Mouse (Mus musculus): ENCODE measurements around the gene Grip1. TPM values are rescaled to one million over a fixed set of nuclear protein-coding genes. Genes with fewer than 3 reads are reported as not detected.

Grip1 gene
- polyA plus RNA-seq, 1 experiment from 2014 or later = 1.2 TPM

DNA sequence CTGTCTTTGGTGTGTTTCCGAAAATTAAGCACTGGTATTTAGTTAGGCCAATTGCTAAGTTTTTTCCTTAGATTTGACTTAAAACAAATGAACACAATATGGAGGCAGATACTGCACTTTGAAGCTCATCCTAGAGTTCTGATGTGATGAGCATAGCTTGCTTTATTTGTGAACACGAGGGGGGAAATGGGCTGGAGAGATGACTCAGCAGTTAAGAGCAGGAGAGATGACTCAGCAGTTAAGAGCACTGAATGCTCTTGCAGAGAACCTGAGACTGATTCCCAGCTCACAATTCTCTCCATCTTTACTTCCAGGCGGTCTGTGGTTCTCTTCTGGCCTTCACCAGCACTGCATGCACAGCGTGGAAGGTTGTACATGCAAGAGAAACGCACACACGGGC, 273.3 kb downstream of the Grip1 start:
- H3K36me3 ChIP-seq (ENCODE audit: control insufficient read depth, insufficient read depth, low read length) = no peaks in the 10 kb centered on the region
- H3K4me1 ChIP-seq (ENCODE audit: control insufficient read depth, insufficient read depth, low read length) = no peaks in the 10 kb centered on the region
- H3K4me2 ChIP-seq (ENCODE audit: low read depth, low read length) = no peak overlapping the region
- H3K27me3 ChIP-seq (replicated peaks; ENCODE audit: control insufficient read depth, insufficient read depth, low read length) = no peaks in the 10 kb centered on the region
- H3K9ac ChIP-seq (ENCODE audit: low read depth, low read length) = no peak overlapping the region
- ATAC-seq = no peak
- H3K27ac ChIP-seq (ENCODE audit: low read length) = no peak overlapping the region
- H3K9me3 ChIP-seq (ENCODE audit: control insufficient read depth, low read length) = no peaks in the 10 kb centered on the region
- WGBS = 82% methylated on average over 6 of the region's 6 CpGs
- H3K4me3 ChIP-seq (ENCODE audit: low read length) = no peak overlapping the region

GRCm38 (mm10) chr10:119730206-119730605, 276.6 kb downstream of the Grip1 start:
- Histone ChIP-seq H3K9me3 (ENCODE audit: control insufficient read depth, low read length) (no peaks in the 10 kb centered on the region), H3K9ac (ENCODE audit: low read depth, low read length) (no peak overlapping the region), H3K27ac (ENCODE audit: low read length) (no peak overlapping the region), H3K4me2 (ENCODE audit: low read depth, low read length) (no peak overlapping the region), H3K4me3 (ENCODE audit: low read length) (no peak overlapping the region), H3K36me3 (ENCODE audit: control insufficient read depth, insufficient read depth, low read length) (no peaks in the 10 kb centered on the region), H3K4me1 (ENCODE audit: control insufficient read depth, insufficient read depth, low read length) (no peaks in the 10 kb centered on the region), H3K27me3 (replicated peaks; ENCODE audit: control insufficient read depth, insufficient read depth, low read length) (no peaks in the 10 kb centered on the region)
- ATAC-seq = no peak
- WGBS = 43% methylated on average over 5 of the region's 5 CpGs

DNA sequence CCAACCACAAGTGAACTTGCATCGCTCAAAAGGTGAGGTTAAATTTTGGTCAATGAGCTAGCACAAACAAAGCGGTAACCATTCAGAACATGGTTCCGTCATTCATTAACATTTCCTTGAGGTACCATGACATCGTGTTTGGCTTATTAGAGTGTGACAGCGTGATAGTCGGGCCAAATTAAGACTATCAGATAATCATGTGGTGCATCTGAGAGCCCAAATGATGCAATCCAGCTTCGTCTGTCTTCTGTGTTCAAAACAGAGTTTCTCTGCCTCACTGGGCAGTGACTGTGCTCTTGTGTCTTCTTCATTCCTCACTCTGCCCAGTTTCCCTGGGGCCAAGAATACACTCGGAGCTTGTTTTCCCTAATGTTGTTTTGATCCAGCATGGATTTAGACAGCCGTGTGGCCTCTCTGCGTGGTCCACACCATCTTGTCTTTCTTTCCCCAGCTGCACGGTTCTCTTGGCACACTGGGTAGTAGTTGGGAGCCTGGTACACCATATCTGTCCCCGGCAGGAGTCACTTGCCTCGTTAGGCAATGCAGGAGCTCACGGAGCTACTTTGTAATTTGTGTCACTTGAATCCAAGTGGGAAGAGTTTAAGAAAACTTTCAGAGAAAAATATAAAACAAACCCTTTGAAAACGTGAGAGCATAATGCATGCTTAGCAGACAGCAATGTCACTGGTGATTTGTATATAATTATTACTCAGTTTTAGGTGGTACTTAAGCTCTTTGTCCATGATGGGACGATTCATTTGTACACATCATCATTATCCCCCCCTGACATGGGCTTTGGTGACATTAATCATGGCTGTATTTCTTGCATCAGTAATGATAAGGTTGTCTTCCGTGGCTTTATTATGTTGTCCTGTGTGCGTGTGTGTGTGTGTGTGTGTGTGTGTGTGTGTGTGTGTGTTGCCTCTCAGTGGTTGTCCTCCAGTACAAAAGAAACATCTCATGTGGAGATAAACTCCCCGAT, 281.7 kb downstream of the Grip1 start:
- H3K4me1 ChIP-seq (ENCODE audit: control insufficient read depth, insufficient read depth, low read length) = no peaks in the 10 kb centered on the region
- 68% methylated on average over 19 of the region's 19 CpGs for WGBS
- no peaks in the 10 kb centered on the region for H3K27me3 ChIP-seq (replicated peaks; ENCODE audit: control insufficient read depth, insufficient read depth, low read length)
- H3K36me3 ChIP-seq (ENCODE audit: control insufficient read depth, insufficient read depth, low read length) = no peaks in the 10 kb centered on the region
- no peaks in the 10 kb centered on the region for H3K9me3 ChIP-seq (ENCODE audit: control insufficient read depth, low read length)
- H3K4me3 ChIP-seq (ENCODE audit: low read length) = no peak overlapping the region
- no peak for ATAC-seq
- H3K4me2 ChIP-seq (ENCODE audit: low read depth, low read length) = no peak overlapping the region
- H3K27ac ChIP-seq (ENCODE audit: low read length) = no peak overlapping the region
- H3K9ac ChIP-seq (ENCODE audit: low read depth, low read length) = no peak overlapping the region

DNA sequence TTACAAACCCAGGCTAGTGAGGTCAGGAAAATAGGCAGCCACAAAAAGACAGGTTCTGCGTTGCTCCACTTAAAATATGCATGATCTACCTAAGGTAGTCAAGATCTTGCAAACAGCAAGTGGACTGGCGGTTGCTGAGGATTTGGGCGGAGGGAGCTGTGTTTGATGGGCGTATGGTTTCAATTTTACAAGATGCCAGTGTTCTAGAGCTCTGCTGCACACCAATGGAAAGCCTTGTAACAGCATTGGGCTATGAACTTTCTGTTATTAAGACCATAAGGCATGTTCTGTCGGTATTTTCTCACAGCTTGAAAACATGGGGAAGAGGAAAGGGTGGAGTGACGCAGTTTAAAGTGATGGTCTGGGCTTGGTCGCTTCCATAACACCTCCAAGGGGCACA, 285.8 kb downstream of the Grip1 start:
- Histone ChIP-seq H3K9me3 (ENCODE audit: control insufficient read depth, low read length) (no peaks in the 10 kb centered on the region), H3K36me3 (ENCODE audit: control insufficient read depth, insufficient read depth, low read length) (no peaks in the 10 kb centered on the region), H3K9ac (ENCODE audit: low read depth, low read length) (no peak overlapping the region), H3K27me3 (replicated peaks; ENCODE audit: control insufficient read depth, insufficient read depth, low read length) (no peaks in the 10 kb centered on the region), H3K4me3 (ENCODE audit: low read length) (no peak overlapping the region), H3K4me1 (ENCODE audit: control insufficient read depth, insufficient read depth, low read length) (no peaks in the 10 kb centered on the region), H3K4me2 (ENCODE audit: low read depth, low read length) (no peak overlapping the region), H3K27ac (ENCODE audit: low read length) (no peak overlapping the region)
- no peak for ATAC-seq
- 87% methylated on average over 7 of the region's 7 CpGs for WGBS

DNA sequence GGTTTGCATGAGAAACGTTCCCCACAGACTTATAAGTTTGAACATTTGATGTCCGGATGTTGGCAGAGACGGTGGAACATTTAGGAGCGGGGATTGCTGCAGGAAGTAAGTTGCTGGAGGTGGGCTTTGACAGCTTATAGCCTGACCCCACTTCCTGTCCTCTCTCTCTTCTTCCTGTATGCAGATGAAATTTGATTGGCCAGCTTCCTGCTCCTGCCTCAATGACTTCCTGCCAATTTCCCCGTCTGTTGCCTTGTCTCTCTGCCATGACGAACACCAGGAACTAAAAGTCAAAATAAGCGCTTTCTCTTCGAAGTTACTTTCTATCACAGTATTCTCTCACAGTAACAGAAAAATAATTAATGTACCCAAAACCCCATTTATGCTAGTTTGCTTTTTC, 289.1 kb downstream of the Grip1 start:
- no peak overlapping the region for H3K4me2 ChIP-seq (ENCODE audit: low read depth, low read length)
- no peak overlapping the region for H3K27ac ChIP-seq (ENCODE audit: low read length)
- no peak overlapping the region for H3K4me3 ChIP-seq (ENCODE audit: low read length)
- WGBS = 74% methylated on average over 8 of the region's 8 CpGs
- H3K36me3 ChIP-seq (ENCODE audit: control insufficient read depth, insufficient read depth, low read length) = no peaks in the 10 kb centered on the region
- ATAC-seq = no peak
- H3K27me3 ChIP-seq (replicated peaks; ENCODE audit: control insufficient read depth, insufficient read depth, low read length) = no peaks in the 10 kb centered on the region
- H3K9ac ChIP-seq (ENCODE audit: low read depth, low read length) = no peak overlapping the region
- H3K9me3 ChIP-seq (ENCODE audit: control insufficient read depth, low read length) = no peaks in the 10 kb centered on the region
- no peaks in the 10 kb centered on the region for H3K4me1 ChIP-seq (ENCODE audit: control insufficient read depth, insufficient read depth, low read length)

GRCm38 (mm10) chr10:119752361-119752798, 298.8 kb downstream of the Grip1 start:
- ATAC-seq = no peak
- H3K4me1 ChIP-seq (ENCODE audit: control insufficient read depth, insufficient read depth, low read length) = no peaks in the 10 kb centered on the region
- 74% methylated on average over 6 of the region's 6 CpGs for WGBS

GRCm38 (mm10) chr10:119756271-119756670, 302.6 kb downstream of the Grip1 start:
- Histone ChIP-seq H3K4me2 (ENCODE audit: low read depth, low read length) (no peak overlapping the region), H3K4me1 (ENCODE audit: control insufficient read depth, insufficient read depth, low read length) (no peaks in the 10 kb centered on the region), H3K36me3 (ENCODE audit: control insufficient read depth, insufficient read depth, low read length) (no peaks in the 10 kb centered on the region), H3K4me3 (ENCODE audit: low read length) (no peak overlapping the region), H3K9ac (ENCODE audit: low read depth, low read length) (no peak overlapping the region), H3K27me3 (replicated peaks; ENCODE audit: control insufficient read depth, insufficient read depth, low read length) (no peaks in the 10 kb centered on the region), H3K27ac (ENCODE audit: low read length) (no peak overlapping the region), H3K9me3 (ENCODE audit: control insufficient read depth, low read length) (0 out of 2 replicates have a peak, but pooled peaks cover 2% of the 10 kb centered on the region)
- 57% methylated on average over 7 of the region's 7 CpGs for WGBS
- no peak for ATAC-seq

More at GRCm38 (mm10) chr10:119752361-119752798, 298.8 kb downstream of the Grip1 start:
- Histone ChIP-seq H3K9ac (ENCODE audit: low read depth, low read length) (no peak overlapping the region), H3K4me3 (ENCODE audit: low read length) (no peak overlapping the region), H3K27ac (ENCODE audit: low read length) (no peak overlapping the region), H3K27me3 (replicated peaks; ENCODE audit: control insufficient read depth, insufficient read depth, low read length) (no peaks in the 10 kb centered on the region), H3K4me2 (ENCODE audit: low read depth, low read length) (no peak overlapping the region), H3K9me3 (ENCODE audit: control insufficient read depth, low read length) (no peaks in the 10 kb centered on the region), H3K36me3 (ENCODE audit: control insufficient read depth, insufficient read depth, low read length) (no peaks in the 10 kb centered on the region)

DNA sequence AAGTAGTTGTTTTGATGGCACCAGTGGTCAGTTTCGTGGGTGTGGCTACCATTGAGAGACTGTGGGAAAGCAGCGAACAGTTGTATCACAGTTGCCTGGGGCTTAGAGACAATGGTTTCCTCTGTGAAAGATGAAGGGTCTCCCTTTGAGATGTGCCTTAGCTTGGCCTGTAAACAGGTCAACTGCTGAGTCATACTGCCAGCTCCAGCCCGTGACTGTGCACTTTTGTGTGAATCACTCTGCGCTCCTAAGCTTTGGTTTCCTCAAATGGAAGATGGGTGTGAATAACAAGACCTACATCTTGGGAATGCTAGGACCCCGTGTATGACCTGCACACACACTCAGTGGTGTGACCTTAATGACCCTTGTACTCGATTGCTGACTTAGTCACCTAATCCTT, 303.6 kb downstream of the Grip1 start:
- Histone ChIP-seq H3K27ac (ENCODE audit: low read length) (no peak overlapping the region), H3K4me2 (ENCODE audit: low read depth, low read length) (no peak overlapping the region), H3K4me1 (ENCODE audit: control insufficient read depth, insufficient read depth, low read length) (no peaks in the 10 kb centered on the region), H3K27me3 (replicated peaks; ENCODE audit: control insufficient read depth, insufficient read depth, low read length) (no peaks in the 10 kb centered on the region), H3K4me3 (ENCODE audit: low read length) (no peak overlapping the region), H3K9ac (ENCODE audit: low read depth, low read length) (no peak overlapping the region), H3K9me3 (ENCODE audit: control insufficient read depth, low read length) (0 out of 2 replicates have a peak, but pooled peaks cover 3% of the 10 kb centered on the region), H3K36me3 (ENCODE audit: control insufficient read depth, insufficient read depth, low read length) (no peaks in the 10 kb centered on the region)
- WGBS = 86% methylated on average over 6 of the region's 6 CpGs
- no peak for ATAC-seq

- H3K4me3 ChIP-seq (ENCODE audit: low read length) = no peak overlapping the region
- H3K4me1 ChIP-seq (ENCODE audit: control insufficient read depth, insufficient read depth, low read length) = no peaks in the 10 kb centered on the region
- no peak for ATAC-seq
- no peaks in the 10 kb centered on the region for H3K27me3 ChIP-seq (replicated peaks; ENCODE audit: control insufficient read depth, insufficient read depth, low read length)
- 0 out of 2 replicates have a peak, but pooled peaks cover 3% of the 10 kb centered on the region for H3K9me3 ChIP-seq (ENCODE audit: control insufficient read depth, low read length)
- H3K36me3 ChIP-seq (ENCODE audit: control insufficient read depth, insufficient read depth, low read length) = no peaks in the 10 kb centered on the region
- 89% methylated on average over 33 of the region's 33 CpGs for WGBS
- H3K27ac ChIP-seq (ENCODE audit: low read length) = no peak overlapping the region
- no peak overlapping the region for H3K9ac ChIP-seq (ENCODE audit: low read depth, low read length)
- H3K4me2 ChIP-seq (ENCODE audit: low read depth, low read length) = no peak overlapping the region
Measured at GRCm38 (mm10) chr10:119761451-119762367, 308.1 kb downstream of the Grip1 start.

All from intestine, embryonic 16.5 days (tissue).